Mouse (Mus musculus): ENCODE measurements around the gene Ptpru.
"Not testable (repeated sequence)": the region's sequence is repeated elsewhere in the genome, so short reads cannot be mapped to it uniquely, and the experiment has no call there.

Gene Ptpru

DNA sequence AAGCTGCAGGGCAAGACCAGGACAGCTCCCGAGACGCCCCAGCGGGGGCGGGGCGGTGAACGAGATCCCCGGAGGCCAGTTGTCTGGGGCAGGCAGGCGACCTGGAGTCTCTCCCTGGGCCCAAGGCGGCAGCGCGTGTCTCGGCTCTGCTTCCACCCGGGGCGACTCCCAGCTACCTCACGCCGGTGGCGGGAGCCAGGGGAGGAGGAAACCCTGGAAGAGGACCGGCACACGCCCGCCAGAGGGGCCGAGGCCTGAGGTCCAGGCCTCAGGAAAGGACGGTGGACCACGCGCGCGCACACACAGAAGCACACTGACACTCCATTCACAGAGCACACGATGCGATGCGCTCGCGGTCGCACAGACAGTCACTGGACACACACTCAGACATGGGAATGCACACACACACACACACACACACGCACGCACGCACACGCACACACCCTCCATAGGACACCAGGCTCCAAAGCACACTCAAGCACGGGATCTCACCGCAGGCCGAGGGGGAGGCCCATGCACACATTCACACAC lies 1.7 kb downstream of the Ptpru start:
- DNase-seq (ENCODE audit: low spot score in 2 of 2), result peak in 1 of 2 experiments; percentile 73

DNA sequence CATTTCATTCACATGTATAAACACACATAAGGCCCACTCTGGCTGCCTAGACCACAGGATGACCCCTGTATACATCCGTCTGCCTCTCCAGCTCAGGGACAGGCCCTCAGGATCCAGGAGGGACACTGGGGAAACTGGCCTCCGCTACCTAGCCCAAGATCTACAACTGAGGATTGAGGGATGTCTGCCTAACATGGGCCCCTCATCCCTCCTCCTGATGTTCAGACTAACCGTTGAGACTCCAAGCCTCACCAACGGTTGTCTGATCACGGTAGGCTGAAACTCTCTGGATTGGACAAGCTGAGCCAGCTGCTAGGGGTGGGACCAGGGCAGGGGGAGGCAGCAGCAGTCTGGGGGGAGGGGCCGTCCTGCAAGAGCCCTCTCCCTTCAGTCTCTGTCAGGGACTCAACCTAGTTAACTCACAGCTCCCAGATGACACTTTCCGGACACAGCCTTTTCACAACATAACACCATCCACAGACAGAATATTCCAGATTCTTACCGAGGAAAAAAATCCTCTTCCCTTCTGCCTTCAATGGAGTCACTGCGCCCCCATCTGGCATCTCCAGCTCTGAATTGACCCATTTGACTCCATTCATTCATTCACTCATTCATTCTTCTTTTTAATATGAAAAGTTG lies 4.0 kb downstream of the Ptpru start:
- DNase-seq (ENCODE audit: low spot score in 2 of 2), result no peak

DNA sequence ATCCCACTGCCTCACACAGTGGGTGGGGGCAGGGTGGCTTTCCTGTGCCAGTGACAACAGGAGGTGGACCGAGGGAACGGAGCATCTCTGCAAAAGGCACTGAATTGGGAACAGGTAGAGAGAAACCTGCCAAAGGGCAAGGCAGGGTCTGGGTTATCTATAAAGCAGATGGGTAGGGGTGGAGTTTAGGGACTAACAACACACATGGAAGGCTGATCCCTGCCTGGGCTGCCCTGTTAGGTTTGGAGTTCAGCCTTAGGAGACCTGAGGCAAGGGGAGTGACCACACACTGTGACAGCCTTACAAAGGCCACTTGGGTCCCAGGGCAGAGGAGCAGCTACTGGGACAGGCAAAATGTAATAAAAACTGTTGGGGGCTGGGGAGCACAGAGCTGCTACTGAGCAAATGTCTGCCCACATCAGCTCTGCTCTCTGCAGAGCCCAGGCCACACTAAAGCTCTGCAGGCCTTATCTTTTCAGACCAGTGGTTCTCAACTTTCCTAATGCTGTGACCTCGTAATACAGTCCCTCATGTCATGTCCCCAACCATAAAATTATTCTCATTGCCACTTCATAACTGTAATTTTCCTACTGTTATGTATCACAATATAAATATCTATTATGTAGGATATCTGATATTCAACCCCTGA lies 5.2 kb downstream of the Ptpru start:
- no peak for DNase-seq (ENCODE audit: low spot score in 2 of 2)

DNA sequence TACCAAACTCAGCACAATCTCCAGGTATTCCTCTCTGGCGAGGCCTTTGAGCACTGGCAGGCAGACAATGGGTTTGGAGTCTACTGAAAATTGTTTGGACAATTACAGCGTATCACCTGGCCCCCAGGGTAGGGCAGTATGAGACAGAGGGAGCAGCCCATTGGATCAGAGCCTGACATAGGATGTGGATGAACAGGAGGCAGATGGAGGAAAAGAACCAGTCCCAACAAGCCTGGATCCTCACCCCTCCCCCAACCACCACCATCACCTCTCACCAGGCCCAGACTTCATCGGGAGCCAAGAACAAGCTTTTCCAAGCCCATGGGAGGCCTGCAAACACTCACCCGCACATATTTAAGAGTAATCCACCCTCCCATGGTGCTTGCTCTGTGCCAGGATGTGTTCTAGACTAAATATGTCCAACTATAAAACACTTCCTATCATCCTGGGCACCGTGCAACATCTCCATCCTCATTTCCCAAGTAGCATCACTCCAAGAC lies 6.5 kb downstream of the Ptpru start:
- no peak for DNase-seq (ENCODE audit: low spot score in 2 of 2)

DNA sequence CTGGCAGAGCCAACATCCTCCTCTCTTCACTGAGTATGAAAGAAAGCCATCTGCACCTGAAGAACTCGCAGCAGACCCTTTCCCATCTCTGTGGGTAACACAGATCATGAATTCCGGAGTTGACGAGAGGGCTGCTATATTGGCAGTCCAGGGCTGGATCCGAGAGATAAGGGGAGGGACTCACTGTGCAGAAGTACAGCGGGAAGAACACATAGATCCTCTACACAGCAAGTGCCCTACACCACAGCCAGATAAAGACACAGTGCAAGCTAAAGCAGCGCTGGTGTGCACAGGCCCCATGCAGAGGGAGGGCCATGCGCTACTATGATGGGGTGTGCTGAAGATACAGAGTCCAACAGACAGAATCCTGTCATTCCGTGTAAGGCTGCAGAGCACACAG lies 9.0 kb downstream of the Ptpru start:
- DNase-seq (ENCODE audit: low spot score in 2 of 2), result no peak

DNA sequence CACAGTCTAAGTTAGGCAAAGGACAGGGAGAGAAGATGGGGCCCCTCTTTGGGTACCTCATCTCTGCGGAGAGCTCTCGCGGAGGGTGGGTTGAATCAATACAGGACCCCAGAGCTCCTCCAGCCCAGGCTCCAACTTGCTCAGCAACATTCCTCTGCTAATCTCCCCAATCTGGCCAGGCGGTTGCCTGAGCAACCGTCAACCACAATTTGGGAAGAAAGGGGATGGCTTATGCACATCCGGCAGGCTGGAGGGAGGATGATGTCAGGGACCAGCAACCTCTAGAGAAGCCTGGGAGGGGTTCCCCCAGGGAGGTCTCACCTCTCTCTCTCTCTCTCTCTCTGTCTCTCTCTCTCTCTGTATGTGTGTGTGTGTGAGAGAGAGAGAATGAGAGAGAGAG lies 11.2 kb downstream of the Ptpru start:
- DNase-seq (ENCODE audit: low spot score in 2 of 2), result no peak

DNA sequence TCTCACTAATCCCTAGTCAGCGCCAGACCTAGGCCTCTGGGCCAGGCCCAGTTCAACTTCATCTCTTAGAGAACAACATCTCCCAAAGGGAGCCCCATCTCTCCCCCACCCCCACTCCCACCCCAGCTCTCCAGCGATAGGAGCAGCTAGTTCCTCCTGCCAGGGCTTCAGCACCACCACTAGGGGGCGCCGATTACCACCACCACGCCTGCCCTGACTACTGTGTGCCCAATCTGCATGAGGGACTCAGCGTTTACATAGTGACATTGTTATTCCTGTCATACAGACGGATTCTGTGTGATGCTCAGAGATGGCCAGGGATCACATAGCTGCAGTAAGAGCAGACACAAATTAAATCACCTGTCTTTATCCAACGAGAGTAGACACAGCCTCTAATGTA lies 12.3 kb downstream of the Ptpru start:
- peak; percentile 63 to 86 for DNase-seq (ENCODE audit: low spot score in 2 of 2)

DNA sequence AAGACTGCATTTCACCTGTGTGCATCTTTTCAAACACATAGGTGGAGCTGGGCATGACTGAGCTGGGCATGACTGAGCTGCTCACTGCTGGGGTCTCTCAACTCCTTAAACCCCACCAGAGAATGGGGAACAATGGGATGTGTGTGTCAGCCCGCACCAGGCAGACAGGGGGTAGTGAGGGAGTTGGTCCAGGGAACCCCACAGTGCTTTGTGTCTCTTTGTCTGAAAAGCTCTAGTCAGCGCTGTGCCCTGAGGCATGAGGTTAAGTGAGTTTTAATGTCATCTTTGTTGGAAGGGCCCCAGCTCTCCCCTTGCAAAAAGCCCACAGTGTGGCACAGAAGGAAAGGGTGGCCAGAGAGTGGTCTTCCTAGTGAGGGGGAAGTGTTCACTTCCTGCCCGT lies 13.1 kb downstream of the Ptpru start:
- no peak for DNase-seq (ENCODE audit: low spot score in 2 of 2)

DNA sequence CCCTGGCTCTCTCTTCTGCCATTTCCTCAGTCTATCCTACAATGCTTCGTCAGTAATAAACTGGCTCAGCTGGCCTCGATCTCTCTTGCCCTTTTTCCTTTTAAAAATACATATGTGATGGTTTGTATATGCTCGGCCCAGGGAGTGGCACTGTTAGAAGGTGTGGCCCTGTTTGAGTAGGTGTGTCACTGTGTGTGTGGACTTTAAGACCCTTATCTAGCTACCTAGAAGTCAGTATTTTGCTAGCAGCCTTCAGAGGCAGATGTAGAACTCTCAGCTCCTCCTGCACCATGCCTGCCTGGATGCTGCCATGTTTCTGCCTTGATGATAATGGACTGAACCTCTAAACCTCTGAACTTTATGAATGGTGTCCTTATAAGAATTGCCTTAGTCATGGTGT lies 15.5 kb downstream of the Ptpru start:
- no peak for DNase-seq (ENCODE audit: low spot score in 2 of 2)

DNA sequence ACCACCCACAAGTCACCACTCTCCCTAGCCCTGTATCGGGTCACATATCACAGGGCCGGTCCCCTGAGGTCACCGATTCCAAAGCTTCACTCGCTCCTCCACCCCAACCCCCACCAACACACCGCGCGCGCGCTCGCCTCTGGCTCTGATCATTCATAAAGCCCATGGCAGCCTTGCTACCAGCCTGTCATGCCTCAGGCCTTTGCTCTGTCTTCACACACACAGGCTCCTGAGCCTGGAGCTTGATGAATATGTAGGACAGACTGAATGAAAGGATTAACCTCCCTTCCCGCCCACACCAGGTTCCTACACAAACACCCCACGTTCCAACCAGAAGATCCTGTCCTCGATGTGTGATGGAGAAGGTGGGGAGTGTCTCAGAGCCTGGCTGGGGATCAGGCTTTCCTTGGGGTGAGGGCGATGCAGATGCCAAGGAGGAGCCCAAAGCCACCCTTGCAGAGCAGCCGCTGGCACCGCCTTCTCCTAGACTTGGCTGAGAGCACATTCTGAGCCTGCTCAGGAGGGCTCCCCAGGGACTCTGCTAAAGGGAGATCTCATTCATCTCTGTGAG lies 16.8 kb downstream of the Ptpru start:
- DNase-seq (ENCODE audit: low spot score in 2 of 2), result no peak

DNA sequence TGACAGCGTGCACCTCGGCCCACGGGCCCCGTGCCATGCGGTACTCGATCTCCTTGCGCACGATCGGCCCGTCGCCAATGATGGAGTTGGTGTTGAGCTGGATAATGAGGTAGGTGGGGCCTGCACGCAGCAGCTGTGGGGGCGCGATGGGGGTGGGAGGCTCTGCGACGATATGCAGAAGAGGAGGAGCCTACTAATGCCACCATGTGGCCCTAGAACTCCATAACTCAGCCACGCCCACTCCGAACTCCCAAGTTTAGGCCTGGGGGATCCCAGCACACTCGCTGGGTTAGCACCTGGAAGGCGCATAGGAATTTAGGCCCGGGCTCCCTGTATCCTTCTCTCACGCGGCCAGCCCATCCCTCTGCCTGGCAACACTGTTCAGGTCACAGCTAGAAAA lies 19.2 kb downstream of the Ptpru start:
- DNase-seq (ENCODE audit: low spot score in 2 of 2), result no peak

DNA sequence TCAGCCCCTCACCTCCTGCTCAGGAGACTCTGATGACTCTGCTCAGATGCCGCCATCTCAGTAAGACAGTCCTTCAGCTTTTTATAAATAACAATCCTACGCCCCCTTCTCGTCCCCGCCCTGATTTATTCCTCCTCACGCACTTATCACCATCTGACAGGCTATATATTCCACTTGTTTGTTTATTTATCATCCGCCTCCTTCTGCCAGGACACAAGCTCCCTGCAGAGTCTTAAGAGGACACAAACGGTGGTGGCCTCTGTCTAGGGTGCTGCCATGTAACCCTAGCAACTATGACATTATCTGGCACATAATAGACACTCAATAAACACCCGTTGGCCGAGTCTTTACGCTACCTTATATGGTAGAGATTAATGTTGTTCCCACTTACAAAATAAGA lies 22.3 kb downstream of the Ptpru start:
- DNase-seq (ENCODE audit: low spot score in 2 of 2), result no peak

DNA sequence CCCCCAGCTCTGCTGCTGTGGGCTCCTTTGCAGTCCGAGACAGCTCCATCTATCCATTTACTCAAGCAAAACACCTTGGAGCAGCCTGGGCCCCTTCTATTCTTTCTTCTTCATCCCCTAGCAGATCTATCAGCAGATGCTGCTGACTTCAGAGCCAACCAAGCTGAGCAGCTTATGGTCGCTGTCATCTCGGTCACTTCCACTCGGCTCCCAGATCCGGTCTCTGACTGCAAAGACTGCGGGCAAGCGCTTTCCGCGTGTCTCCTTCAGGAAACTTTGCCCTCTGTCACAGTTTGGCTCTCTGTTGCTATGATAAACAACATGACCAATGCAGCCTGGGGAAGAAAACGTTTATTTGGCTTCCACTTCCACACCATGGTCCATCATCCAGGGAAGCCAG lies 23.2 kb downstream of the Ptpru start:
- no peak for DNase-seq (ENCODE audit: low spot score in 2 of 2)

DNA sequence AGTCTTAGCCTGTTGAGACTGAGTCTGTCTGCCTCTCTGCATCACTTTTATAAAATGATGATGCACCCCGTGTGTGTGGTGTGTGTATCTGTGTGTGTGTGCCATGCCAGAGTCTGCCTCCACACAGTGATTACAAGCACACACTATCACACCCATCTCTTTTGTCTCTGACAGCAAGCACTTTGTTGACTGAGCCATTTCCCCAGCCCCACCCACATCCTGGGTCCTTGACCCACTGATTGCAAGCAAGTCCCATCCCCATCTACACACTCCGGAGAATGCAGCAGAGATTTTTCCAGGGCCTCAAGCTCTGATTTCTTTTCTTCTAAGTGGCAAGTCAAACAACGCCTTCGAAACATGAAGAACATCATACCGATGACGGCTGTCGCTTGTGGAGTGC lies 24.3 kb downstream of the Ptpru start:
- DNase-seq (ENCODE audit: low spot score in 2 of 2), result no peak

DNA sequence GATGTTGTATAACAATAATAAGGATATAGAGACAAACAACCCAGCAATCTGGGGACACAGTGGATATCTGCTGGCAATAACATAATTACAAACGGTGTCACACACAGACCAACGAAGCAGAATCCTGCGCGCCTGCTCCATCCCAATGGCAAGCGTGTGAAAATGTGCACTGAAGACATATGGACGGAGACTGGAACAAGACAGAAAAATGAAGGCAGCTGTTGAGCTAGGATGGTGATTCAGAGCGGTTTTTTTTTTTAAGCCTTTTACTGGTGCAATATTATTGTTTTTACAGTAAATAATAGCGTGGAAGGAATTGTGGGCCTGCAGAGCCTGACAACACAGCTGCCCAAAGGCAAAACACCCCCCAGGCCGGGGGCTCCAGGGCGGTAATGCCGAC lies 25.6 kb downstream of the Ptpru start:
- DNase-seq (ENCODE audit: low spot score in 2 of 2), result no peak

DNA sequence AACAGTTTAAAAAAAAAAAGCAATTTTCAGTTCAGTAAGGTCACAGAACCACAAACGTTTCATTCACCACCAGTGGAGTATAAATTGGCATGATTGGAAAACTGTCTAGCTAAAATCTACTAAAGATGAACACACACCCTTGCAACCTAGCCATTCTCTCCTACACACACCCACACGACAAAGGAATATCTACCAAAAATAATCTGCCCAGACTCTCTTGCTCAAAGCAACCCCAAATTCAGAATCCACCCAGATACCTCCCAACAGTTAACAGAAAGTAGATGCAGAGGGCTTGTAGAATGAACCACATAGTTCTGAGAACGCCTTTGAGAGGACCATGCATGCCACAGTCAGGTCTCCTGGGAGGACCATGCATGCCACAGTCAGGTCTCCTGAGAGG lies 32.8 kb downstream of the Ptpru start:
- DNase-seq (ENCODE audit: low spot score in 2 of 2), result no peak

DNA sequence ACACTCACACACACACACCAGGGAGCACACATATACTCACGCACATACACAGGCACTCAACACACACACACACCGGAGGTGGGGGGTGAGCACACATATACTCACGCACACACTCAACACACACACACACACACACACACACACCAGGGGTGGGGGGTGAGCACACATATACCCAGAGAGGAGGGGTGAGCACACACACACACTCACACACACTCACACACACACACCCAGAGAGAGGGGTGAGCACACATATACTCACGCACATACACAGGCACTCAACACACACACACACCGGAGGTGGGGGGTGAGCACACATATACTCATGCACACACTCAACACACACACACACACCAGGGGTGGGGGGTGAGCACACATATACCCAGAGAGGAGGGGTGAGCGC lies 33.4 kb downstream of the Ptpru start:
- DNase-seq (ENCODE audit: low spot score in 2 of 2), result not testable (repeated sequence)

DNA sequence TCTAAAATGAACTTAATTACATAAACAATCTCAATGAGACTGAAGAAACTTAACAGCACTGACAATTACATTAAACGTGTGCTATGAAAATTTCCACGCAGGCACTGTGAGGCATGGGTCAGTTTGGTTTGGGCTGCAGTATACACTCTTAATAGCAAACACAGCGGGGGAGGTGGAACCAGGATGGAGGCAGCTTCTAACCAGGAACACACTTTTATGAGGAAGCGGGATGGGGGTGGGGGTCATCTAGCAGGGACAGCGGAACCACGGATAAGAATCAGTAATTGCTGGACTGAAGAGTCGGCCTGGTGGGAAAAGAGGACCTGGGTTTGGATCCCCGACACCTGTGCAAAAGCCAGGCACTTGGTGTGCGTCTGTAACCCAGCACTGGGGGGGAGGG lies 34.2 kb downstream of the Ptpru start:
- DNase-seq (ENCODE audit: low spot score in 2 of 2), result no peak

DNA sequence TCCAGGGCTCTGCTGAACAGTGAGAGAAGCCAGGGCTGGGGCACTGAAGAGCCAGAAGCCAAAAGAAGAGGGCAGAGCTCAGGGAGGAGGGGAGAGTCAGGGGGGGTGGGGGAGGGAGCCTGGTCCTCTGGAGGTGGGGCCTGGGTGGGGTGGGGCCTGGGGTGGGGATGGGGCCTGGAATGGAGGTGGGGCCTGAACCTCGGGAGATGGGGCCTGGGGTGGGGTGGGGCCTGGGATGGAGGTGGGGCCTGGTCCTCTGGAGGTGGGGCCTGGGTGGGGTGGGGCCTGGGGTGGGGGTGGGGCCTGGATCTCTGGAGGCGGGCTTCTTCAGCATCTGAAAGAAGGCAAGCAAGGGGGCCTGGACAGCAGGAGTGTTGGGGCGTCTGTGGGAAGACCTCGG lies 39.1 kb downstream of the Ptpru start:
- no peak for DNase-seq (ENCODE audit: low spot score in 2 of 2)

DNA sequence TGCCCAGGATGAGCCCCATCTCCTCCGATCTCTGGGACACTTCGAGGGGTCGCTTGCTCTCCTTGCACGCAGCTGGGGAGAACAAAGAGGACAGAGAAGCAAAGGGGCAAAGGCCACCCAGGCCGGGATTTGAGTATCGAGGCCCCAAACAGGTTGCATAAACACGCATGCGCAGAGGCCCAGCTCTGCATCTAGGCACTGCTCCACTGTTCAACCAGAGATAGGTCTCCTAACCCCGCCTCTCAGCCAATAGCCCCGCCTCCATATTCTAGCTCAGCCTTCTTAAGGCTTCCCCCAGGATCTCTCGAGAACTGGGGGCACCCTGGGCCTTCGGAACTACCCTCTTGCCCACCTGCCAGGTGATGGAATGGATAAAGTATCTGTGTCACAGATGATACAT lies 40.2 kb downstream of the Ptpru start:
- no peak for DNase-seq (ENCODE audit: low spot score in 2 of 2)

DNA sequence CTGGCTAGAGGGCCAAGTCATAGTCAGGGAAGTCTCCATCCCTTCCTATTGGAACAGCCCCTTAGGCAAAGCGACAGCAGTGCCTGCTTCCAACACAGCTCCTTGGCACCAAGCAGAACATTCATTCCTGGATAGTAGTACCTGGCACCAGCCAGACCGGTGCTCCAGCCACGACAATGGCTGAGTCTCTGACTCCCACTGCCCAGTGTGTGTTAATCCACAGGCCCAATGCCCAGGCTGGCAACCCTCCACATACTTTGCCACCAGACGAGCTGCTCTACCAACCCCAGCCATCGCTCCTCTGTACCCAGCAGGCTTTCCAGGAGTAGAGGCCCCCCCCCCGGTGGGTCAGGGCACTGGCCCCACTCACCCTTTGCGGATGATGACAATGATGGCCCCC lies 40.6 kb downstream of the Ptpru start:
- DNase-seq (ENCODE audit: low spot score in 2 of 2), result no peak

DNA sequence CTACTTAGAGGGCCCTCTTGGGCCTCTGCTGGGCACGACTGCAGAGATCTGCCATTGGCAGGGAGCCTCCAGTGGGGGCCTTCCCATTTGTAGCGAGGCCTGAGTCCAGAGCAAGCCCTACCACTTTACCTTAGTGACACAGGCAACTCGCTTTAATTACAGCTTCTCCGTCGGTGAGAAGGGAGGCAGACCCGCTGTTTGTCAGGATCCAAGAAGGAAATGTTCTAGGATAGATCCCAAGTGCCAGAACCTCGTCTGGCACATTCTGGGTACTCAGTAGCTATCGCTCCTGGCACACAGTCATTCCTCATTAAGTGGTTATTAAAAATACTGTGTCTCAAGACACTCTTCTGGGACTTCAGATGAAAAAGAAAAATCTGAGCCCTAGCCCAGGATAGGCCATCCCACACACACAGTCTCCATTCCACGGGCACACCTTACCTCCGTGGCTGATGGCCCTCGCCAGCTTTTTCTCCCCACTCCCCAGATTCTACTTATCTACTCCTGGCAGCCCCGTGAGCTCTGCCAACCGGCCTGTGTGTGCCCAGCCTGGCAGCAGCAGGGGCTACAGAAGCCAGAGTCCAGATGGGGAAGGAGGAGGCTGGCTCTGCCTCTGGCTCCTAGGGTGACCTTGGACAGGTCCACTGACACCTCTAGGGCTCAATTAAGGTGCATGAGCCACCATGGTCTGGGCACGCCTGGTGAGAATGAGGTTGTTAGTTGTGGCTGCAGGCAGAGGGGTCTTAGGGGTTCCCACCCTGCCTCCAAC lies 41.6 kb downstream of the Ptpru start:
- no peak for DNase-seq (ENCODE audit: low spot score in 2 of 2)
